Mouse (Mus musculus) limb, embryonic 12.5 days (tissue): ENCODE measurements around the gene Zfp462. TPM values are rescaled to one million over a fixed set of nuclear protein-coding genes. Genes with fewer than 3 reads are reported as not detected.

Source experiments
- ATAC-seq: fragments of 200-750 bp; cut with Nextera tagmentation; 2 replicates; pipeline ENCODE4 v1.8.0; 2017; ENCODE audit warnings: low read depth, moderate TSS enrichment; ENCODE audit not compliant: insufficient number of reproducible peaks, insufficient read depth, low FRiP score, low TSS enrichment
- H3K27ac ChIP-seq: fragments of 300-500 bp; sonication (generic); 2 replicates; pipeline ENCODE4 v1.5.1; 2016; ENCODE audit warnings: mild to moderate bottlenecking, moderate library complexity
- H3K27me3 ChIP-seq: fragments of 300-500 bp; sonication (generic); 2 replicates; pipeline ENCODE4 v1.6.1; 2016; ENCODE audit warnings: mild to moderate bottlenecking, moderate library complexity
- H3K36me3 ChIP-seq: fragments of 300-500 bp; sonication (generic); 2 replicates; pipeline ENCODE4 v1.6.1; 2016; ENCODE audit warnings: mild to moderate bottlenecking, moderate library complexity
- H3K4me1 ChIP-seq: fragments of 300-500 bp; sonication (generic); replicated peaks from 2 replicates; pipeline ENCODE4 v1.6.1; 2016
- H3K4me2 ChIP-seq: fragments of 300-500 bp; sonication (generic); 2 replicates; pipeline ENCODE4 v1.6.1; 2016; ENCODE audit warnings: mild to moderate bottlenecking, moderate library complexity
- H3K4me3 ChIP-seq: fragments of 300-500 bp; sonication (generic); replicated peaks from 2 replicates; pipeline ENCODE4 v1.5.1; 2016; ENCODE audit warnings: mild to moderate bottlenecking
- H3K9ac ChIP-seq: fragments of 300-500 bp; sonication (generic); replicated peaks from 2 replicates; pipeline ENCODE4 v1.6.1; 2016; ENCODE audit warnings: mild to moderate bottlenecking, moderate library complexity
- H3K9me3 ChIP-seq: fragments of 300-500 bp; sonication (generic); 2 replicates; pipeline ENCODE4 v1.6.1; 2016; ENCODE audit warnings: mild to moderate bottlenecking, moderate library complexity
- WGBS: fragments of 180-500 bp; shearing (Covaris S2); methylation state at CpG from one replicate; pipeline ENCODE4 v1.1.7; 2016; 5-methylcytosine and 5-hydroxymethylcytosine counted together
- polyA plus RNA-seq: library from polyadenylated mRNA; unstranded; fragments of >200 nt; fragmentation: Nextera tagmentation; extraction: Ambion mirVana; gene quantifications from 2 replicates; pipeline ENCODE4 v1.2.1, GENCODE M21; 2016

Gene Zfp462
- polyA plus RNA-seq, 1 experiment from 2014 or later = 8.4 TPM

DNA sequence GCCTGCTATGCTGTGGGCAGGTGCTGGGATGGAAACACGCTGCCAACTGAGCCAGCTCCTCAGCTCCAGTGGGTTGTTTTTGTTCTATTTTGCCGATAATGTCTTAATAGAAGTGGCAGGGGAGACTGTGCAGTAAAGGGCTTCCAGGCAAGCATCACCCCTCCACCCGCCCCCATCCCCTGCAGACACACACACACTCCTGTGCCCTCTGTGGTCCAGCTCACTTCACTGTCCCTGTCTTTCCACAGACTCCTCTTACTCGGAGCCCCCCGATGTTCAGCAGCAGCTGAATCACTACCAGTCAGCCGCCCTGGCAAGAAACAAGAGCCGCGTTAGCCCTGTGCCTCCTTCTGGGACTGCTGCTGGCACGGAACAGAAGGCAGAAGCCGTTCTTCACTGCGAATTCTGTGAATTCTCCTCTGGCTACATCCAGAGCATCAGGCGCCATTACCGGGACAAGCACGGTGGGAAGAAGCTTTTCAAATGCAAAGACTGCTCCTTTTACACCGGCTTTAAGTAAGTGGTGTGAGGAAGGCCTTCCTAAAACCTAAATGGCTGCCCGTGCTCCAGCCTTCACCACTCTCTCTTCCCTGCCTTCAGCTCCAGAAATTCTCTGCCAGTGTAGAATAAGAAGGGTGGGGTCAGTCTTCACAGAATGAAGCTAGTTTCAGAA, 105.2 kb downstream of the Zfp462 start:
- Histone ChIP-seq H3K36me3 (peaks cover 72% of the 10 kb centered on the region), H3K27me3 (no peaks in the 10 kb centered on the region), H3K4me3 (no peak overlapping the region), H3K4me2 (no peak overlapping the region), H3K4me1 (0 out of 2 replicates have a peak, but pooled peaks cover 3% of the 10 kb centered on the region), H3K9ac (no peak overlapping the region), H3K9me3 (no peaks in the 10 kb centered on the region), H3K27ac (no peak overlapping the region)
- WGBS = 66% methylated on average over 16 of the region's 16 CpGs
- ATAC-seq = no peak

- H3K36me3 ChIP-seq = peaks cover 82% of the 10 kb centered on the region
- 95% methylated on average over 4 of the region's 4 CpGs for WGBS
- H3K4me3 ChIP-seq = no peak overlapping the region
- no peaks in the 10 kb centered on the region for H3K27me3 ChIP-seq
- H3K9me3 ChIP-seq = no peaks in the 10 kb centered on the region
- ATAC-seq = no peak
- H3K4me1 ChIP-seq = 0 out of 2 replicates have a peak, but pooled peaks cover 3% of the 10 kb centered on the region
- no peak overlapping the region for H3K4me2 ChIP-seq
- no peak overlapping the region for H3K9ac ChIP-seq
- H3K27ac ChIP-seq = no peak overlapping the region
Measured at GRCm38 (mm10) chr4:55051345-55051744, 106.5 kb downstream of the Zfp462 start.

DNA sequence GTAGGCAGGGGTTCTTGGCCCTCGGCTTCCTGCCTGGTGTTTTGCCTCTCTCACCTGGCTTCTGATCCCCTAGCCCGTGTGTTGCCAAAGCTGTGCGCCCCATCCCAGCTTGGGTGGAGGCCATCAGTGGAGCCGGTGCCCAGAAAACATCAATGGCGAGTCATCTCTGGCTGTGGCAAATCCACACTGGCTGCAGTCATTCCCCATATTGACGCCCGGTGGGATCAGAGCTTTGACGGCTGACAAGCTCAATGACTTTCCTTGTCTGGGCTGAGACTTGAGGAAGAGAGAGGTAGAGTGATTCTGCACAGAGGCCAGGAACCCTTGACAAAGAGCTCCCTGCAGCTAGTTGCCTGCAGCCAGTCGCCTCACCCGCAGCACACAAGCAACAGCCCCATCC, 107.8 kb downstream of the Zfp462 start:
- H3K4me2 ChIP-seq = no peak overlapping the region
- H3K9ac ChIP-seq = no peak overlapping the region
- 92% methylated on average over 10 of the region's 10 CpGs for WGBS
- H3K36me3 ChIP-seq = peaks cover 86% of the 10 kb centered on the region
- no peaks in the 10 kb centered on the region for H3K9me3 ChIP-seq
- H3K27ac ChIP-seq = no peak overlapping the region
- no peak overlapping the region for H3K4me3 ChIP-seq
- H3K4me1 ChIP-seq = no peaks in the 10 kb centered on the region
- H3K27me3 ChIP-seq = no peaks in the 10 kb centered on the region
- ATAC-seq = no peak

- no peak overlapping the region for H3K9ac ChIP-seq
- H3K4me3 ChIP-seq = no peak overlapping the region
- no peaks in the 10 kb centered on the region for H3K9me3 ChIP-seq
- H3K36me3 ChIP-seq = peaks cover 87% of the 10 kb centered on the region
- no peaks in the 10 kb centered on the region for H3K27me3 ChIP-seq
- no peak for ATAC-seq
- WGBS = 72% methylated on average over 10 of the region's 10 CpGs
- H3K4me1 ChIP-seq = no peaks in the 10 kb centered on the region
- no peak overlapping the region for H3K27ac ChIP-seq
- H3K4me2 ChIP-seq = no peak overlapping the region
Measured at GRCm38 (mm10) chr4:55057666-55058455, 113.0 kb downstream of the Zfp462 start.

DNA sequence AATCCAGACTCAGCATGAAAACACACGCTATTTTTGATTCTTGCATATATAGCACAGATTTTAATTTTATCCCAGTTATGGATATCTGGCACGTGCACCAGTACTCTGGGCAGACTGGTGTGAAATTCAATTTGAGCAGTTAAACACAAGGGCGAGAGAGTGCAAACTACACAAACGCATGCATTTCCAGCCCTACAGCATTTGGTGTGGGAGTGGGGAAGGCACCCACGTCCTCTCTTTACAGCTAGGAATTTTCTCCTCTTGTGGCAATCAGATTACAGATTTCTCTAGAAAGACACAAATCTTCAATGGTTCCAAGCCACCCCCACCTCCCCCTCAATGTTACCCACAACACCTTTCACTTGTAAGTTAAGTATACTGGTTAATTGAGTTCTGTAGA, 114.1 kb downstream of the Zfp462 start:
- Histone ChIP-seq H3K27ac (no peak overlapping the region), H3K9ac (no peak overlapping the region), H3K36me3 (peaks cover 87% of the 10 kb centered on the region), H3K9me3 (no peaks in the 10 kb centered on the region), H3K4me1 (no peaks in the 10 kb centered on the region), H3K27me3 (no peaks in the 10 kb centered on the region), H3K4me2 (no peak overlapping the region), H3K4me3 (no peak overlapping the region)
- ATAC-seq = no peak
- WGBS = 90% methylated on average over 5 of the region's 5 CpGs

- H3K36me3 ChIP-seq = peaks cover 75% of the 10 kb centered on the region
- no peak overlapping the region for H3K27ac ChIP-seq
- H3K9ac ChIP-seq = no peak overlapping the region
- H3K4me3 ChIP-seq = no peak overlapping the region
- H3K9me3 ChIP-seq = no peaks in the 10 kb centered on the region
- H3K4me1 ChIP-seq = no peaks in the 10 kb centered on the region
- H3K4me2 ChIP-seq = no peak overlapping the region
- no peaks in the 10 kb centered on the region for H3K27me3 ChIP-seq
- 84% methylated on average over 17 of the region's 17 CpGs for WGBS
- ATAC-seq = no peak
Measured at GRCm38 (mm10) chr4:55066341-55067170, 121.7 kb downstream of the Zfp462 start.

DNA sequence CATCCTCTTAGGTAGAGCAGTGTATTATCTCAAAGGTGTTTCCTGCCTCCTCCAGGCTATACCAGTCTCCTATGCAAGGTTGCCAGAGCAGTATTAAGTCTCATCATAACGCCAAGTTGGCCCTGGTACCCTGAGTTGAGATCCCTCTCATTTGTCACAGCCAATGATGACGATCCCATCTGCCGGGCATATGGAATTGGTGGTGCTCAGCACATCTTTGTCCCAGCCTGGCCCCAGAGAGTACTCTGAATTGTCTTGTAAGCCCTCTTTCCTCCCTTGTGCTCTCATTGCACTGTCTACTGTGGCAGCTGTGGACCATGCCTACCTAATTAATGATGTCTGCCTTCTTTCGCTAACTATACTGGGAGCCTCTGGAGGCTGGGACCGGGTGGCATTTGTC, 126.7 kb downstream of the Zfp462 start:
- no peaks in the 10 kb centered on the region for H3K27me3 ChIP-seq
- peaks cover 96% of the 10 kb centered on the region for H3K36me3 ChIP-seq
- no peak overlapping the region for H3K4me3 ChIP-seq
- ATAC-seq = no peak
- H3K4me1 ChIP-seq = no peaks in the 10 kb centered on the region
- H3K27ac ChIP-seq = no peak overlapping the region
- H3K9ac ChIP-seq = no peak overlapping the region
- WGBS = 87% methylated on average over 5 of the region's 5 CpGs
- no peak overlapping the region for H3K4me2 ChIP-seq
- no peaks in the 10 kb centered on the region for H3K9me3 ChIP-seq

DNA sequence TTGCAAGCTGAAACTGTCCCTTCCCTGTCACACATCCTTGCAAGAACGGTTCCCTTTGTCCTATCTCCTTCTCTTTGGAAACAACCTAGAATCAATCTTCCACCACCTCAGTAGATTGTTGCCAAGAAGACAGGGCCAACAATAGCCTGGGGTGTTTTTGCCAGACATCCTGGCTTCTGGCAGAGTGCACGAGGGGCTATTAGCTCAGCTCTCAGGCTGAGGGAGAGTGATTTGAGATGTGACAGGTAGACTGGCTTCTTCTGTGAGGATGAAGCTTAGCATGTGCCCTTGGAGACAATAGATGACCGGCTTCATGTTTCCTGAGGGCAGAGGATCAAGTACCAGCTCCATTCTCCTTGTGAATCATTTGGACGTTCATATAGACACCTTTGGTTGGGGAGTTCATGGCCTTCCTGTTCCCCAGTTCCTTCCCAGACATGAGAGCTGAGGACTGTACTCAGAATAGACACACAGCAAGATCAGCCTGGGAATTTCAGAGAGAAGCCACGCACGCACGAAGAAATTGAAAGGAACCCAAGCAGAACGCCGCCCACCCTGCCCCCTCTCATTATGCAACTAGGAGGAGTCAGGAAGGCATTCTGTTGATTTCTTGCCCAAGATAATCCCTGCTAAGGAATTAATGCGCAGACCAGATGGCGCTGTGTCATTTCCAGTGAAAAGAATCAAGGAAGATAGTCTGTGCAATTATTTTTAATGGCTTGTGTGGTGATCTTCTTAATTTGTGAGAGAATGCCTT, 132.5 kb downstream of the Zfp462 start:
- no peaks in the 10 kb centered on the region for H3K27me3 ChIP-seq
- peaks cover 98% of the 10 kb centered on the region for H3K36me3 ChIP-seq
- no peak overlapping the region for H3K4me2 ChIP-seq
- ATAC-seq = no peak
- H3K9ac ChIP-seq = no peak overlapping the region
- H3K4me1 ChIP-seq = no peaks in the 10 kb centered on the region
- WGBS = 81% methylated on average over 11 of the region's 11 CpGs
- H3K9me3 ChIP-seq = no peaks in the 10 kb centered on the region
- no peak overlapping the region for H3K4me3 ChIP-seq
- H3K27ac ChIP-seq = no peak overlapping the region

DNA sequence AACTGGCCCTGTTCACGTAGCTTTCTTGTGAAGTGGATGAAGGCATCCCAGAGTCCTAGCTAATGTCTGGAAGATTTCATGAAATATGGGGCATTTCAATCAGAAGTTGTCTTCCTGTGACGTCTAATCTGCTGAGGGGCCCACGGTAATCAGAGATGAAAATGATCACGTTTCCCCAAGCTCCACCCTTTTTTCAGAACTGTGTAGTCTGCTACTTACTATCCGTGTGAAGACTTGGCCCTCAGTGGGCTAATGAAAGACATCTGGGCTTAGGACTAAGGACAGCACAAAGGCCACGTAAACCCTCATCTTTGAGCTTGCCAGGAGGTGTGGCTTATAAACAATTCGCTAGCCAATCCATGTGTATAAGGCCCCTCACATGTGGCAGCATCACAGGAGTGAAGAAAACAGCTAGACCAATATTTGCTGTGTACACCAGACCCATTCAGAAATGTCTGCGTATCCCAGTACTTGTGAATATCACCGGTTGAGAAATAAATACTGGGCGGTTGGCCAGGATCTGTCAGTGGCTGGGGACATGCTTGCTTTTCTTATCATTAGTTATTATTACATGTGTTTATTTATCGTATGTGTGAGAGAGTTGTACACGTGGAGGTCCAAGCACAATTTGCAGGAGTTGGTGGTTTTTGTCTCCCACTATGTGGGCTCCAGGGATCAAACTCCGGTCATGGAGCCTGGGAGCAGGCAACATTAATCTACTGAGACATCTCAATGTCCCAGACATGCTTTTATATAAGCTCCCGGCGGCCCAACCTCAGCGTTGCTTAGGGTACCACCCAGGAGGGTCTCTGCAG, 133.3 kb downstream of the Zfp462 start:
- WGBS = 71% methylated on average over 16 of the region's 16 CpGs
- H3K9me3 ChIP-seq = no peaks in the 10 kb centered on the region
- peaks cover 91% of the 10 kb centered on the region for H3K36me3 ChIP-seq
- no peak overlapping the region for H3K4me3 ChIP-seq
- no peaks in the 10 kb centered on the region for H3K27me3 ChIP-seq
- no peak overlapping the region for H3K4me2 ChIP-seq
- no peak overlapping the region for H3K9ac ChIP-seq
- H3K4me1 ChIP-seq = no peaks in the 10 kb centered on the region
- H3K27ac ChIP-seq = no peak overlapping the region
- no peak for ATAC-seq

- no peaks in the 10 kb centered on the region for H3K9me3 ChIP-seq
- H3K4me3 ChIP-seq = no peak overlapping the region
- no peak overlapping the region for H3K27ac ChIP-seq
- 91% methylated on average over 9 of the region's 9 CpGs for WGBS
- no peak overlapping the region for H3K4me2 ChIP-seq
- ATAC-seq = no peak
- no peaks in the 10 kb centered on the region for H3K27me3 ChIP-seq
- H3K36me3 ChIP-seq = peaks cover 88% of the 10 kb centered on the region
- no peak overlapping the region for H3K9ac ChIP-seq
- H3K4me1 ChIP-seq = no peaks in the 10 kb centered on the region
Measured at GRCm38 (mm10) chr4:55079056-55079455, 134.2 kb downstream of the Zfp462 start.
